Mouse (Mus musculus) lung, embryonic 14.5 days (tissue): ENCODE measurements around the gene Avp. TPM values are rescaled to one million over a fixed set of nuclear protein-coding genes. Genes with fewer than 3 reads are reported as not detected.
A peak's percentile ranks its signal among the peaks of the same experiment; 100 is the strongest.

Experiments
- ATAC-seq: fragments of 200-750 bp; cut with Nextera tagmentation; 2 replicates; pipeline ENCODE4 v1.8.0; 2017; ENCODE audit warnings: mild to moderate bottlenecking, moderate TSS enrichment, moderate library complexity; ENCODE audit not compliant: insufficient read depth
- DNase-seq: peaks from one replicate; pipeline ENCODE4 v3.0.0-alpha.2; 2015
- H3K27ac ChIP-seq: fragments of 300-500 bp; sonication (generic); 2 replicates; pipeline ENCODE4 v1.5.1; 2014; ENCODE audit warnings: low read depth, mild to moderate bottlenecking, moderate library complexity
- H3K27me3 ChIP-seq: fragments of 300-500 bp; sonication (generic); 2 replicates; pipeline ENCODE4 v1.6.1; 2014; ENCODE audit warnings: low read length, control low read depth; ENCODE audit not compliant: insufficient read depth
- H3K36me3 ChIP-seq: fragments of 300-500 bp; sonication (generic); 2 replicates; pipeline ENCODE4 v1.6.1; 2014; ENCODE audit warnings: control low read depth; ENCODE audit not compliant: insufficient read depth
- H3K4me1 ChIP-seq: fragments of 300-500 bp; sonication (generic); 2 replicates; pipeline ENCODE4 v1.6.1; 2014; ENCODE audit warnings: antibody characterized with exemption, control low read depth; ENCODE audit not compliant: insufficient read depth
- H3K4me2 ChIP-seq: fragments of 300-500 bp; sonication (generic); 2 replicates; pipeline ENCODE4 v1.6.1; 2014; ENCODE audit warnings: mild to moderate bottlenecking
- H3K4me3 ChIP-seq: fragments of 300-500 bp; sonication (generic); 2 replicates; pipeline ENCODE4 v1.5.1; 2014; ENCODE audit warnings: low read depth, low read length
- H3K9ac ChIP-seq: fragments of 300-500 bp; sonication (generic); 2 replicates; pipeline ENCODE4 v1.6.1; 2014
- H3K9me3 ChIP-seq: fragments of 300-500 bp; sonication (generic); 2 replicates; pipeline ENCODE4 v1.6.1; 2016; ENCODE audit warnings: low read depth, low read length, control low read depth
- CTCF ChIP-seq: IDR thresholded peaks from 2 replicates; pipeline ENCODE4 v1.5.1; 2016; ENCODE audit warnings: antibody characterized with exemption, low read depth
- WGBS: fragments of 180-500 bp; shearing (Covaris S2); extraction: QIAGEN DNeasy Blood & Tissue Kit; methylation state at CpG from one replicate; pipeline ENCODE4 v1.1.7; 2014; 5-methylcytosine and 5-hydroxymethylcytosine counted together
- polyA plus RNA-seq: library from polyadenylated mRNA; unstranded; fragments of >200 nt; fragmentation: Nextera tagmentation; extraction: Ambion mirVana; gene quantifications from 2 replicates; pipeline ENCODE4 v1.2.1, GENCODE M21; 2014

Gene Avp
- polyA plus RNA-seq, 1 experiment from 2014 or later = not detected

DNA sequence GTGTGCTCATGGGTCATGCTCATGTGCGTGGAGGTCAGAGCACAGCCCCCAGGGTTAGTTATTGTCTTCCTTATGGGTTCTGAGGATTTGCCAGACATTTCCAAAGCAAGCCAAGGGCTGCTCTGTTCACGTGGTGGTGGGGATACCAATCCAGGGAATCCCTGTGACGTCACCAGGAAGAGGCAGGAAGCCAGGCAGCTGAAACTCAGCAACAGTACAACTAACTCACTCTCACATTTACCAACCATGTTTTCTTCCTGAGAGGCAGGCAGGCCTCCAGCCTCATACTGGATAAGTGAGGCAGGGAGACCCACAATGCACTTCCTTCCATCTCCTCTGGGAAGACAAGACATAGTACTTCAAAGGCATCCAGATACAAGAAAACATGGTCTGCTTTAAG lies 16.0 kb upstream of the Avp start:
- no peak overlapping the region for H3K9ac ChIP-seq
- 83% methylated on average over 3 of the region's 3 CpGs for WGBS
- H3K4me1 ChIP-seq = no peaks in the 10 kb centered on the region
- DNase-seq (no peak), ATAC-seq (no peak)
- no peak overlapping the region for H3K4me3 ChIP-seq
- H3K36me3 ChIP-seq = peaks cover 54% of the 10 kb centered on the region
- H3K4me2 ChIP-seq = no peak overlapping the region
- H3K9me3 ChIP-seq = no peaks in the 10 kb centered on the region
- H3K27ac ChIP-seq = no peak overlapping the region
- no peak for TF ChIP-seq CTCF
- H3K27me3 ChIP-seq = no peaks in the 10 kb centered on the region

DNA sequence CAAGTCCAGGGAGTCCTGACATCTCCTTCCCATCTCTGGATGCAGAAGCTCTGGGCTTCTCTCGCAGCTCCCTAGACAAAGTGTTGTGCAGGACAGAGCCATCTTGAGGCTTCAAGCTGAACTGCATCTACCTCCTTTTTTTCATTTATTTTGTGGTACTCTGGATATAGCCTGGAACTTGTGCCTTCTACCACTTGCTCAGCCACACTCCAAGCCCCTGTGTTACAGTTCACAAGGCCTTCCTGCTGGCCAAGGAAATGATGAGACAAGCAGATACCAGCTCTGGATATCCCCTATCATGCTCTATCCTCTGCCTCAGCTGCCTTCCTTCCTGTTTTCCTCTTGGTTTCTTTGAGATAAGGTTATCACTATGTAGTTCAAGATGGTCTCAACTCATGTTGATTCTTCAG lies 15.3 kb upstream of the Avp start:
- Histone ChIP-seq H3K9me3 (no peaks in the 10 kb centered on the region), H3K27ac (no peak overlapping the region), H3K4me2 (no peak overlapping the region), H3K4me3 (no peak overlapping the region), H3K9ac (no peak overlapping the region), H3K27me3 (no peaks in the 10 kb centered on the region), H3K4me1 (no peaks in the 10 kb centered on the region), H3K36me3 (peaks cover 47% of the 10 kb centered on the region)
- DNase-seq (peak; percentile 73), ATAC-seq (peak; percentile 52; the same call in 1 of the 2 replicates)
- peak; percentile 63 for TF ChIP-seq CTCF
- 25% methylated on average over 1 of the region's 1 CpGs for WGBS

DNA sequence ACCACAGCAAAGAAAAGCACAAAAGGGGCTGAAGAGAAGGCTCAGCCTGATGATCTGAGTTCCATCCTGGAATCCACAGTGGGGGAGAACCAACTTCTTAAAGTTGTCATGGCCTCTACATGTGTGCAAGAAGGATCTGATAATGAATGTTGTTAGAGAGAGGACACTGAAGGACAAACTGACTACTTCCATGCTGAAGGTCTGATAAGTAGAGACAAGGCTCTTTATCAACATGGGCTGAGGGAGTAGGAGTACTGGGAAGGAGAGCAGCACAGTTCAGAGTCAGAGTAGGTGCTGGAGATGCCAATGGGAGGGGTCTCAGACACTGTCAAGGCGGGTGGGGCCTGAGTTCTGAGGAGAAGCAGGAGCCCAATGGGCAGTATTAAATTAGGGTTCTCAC lies 13.2 kb upstream of the Avp start:
- DNase-seq (no peak), ATAC-seq (no peak)
- Histone ChIP-seq H3K36me3 (peaks cover 54% of the 10 kb centered on the region), H3K9me3 (no peaks in the 10 kb centered on the region), H3K9ac (no peak overlapping the region), H3K27ac (no peak overlapping the region), H3K4me1 (no peaks in the 10 kb centered on the region), H3K27me3 (no peaks in the 10 kb centered on the region), H3K4me2 (no peak overlapping the region), H3K4me3 (no peak overlapping the region)
- TF ChIP-seq CTCF = no peak
- WGBS = 83% methylated on average over 1 of the region's 1 CpGs

DNA sequence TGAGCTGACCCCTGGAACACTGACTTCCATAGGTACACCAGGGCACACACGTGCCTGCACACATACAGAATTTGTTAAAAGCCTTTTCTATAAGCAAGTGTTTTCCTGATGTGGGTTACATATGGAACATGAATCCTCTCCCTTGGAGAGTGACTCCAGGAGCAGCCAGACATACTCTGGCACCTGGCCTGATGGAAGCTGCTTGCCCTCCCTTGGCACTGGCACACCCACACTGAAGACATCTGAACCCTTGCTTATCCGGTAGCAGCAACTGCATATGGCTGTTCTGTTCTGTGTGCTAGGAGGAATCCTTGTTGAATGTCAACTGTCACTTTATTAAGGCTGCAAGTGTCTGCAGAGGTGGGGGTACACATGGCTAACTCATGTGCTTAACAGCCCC lies 8.7 kb upstream of the Avp start:
- Histone ChIP-seq H3K36me3 (peaks cover 25% of the 10 kb centered on the region), H3K9ac (no peak overlapping the region), H3K4me2 (no peak overlapping the region), H3K4me1 (no peaks in the 10 kb centered on the region), H3K27ac (no peak overlapping the region), H3K27me3 (no peaks in the 10 kb centered on the region), H3K9me3 (no peaks in the 10 kb centered on the region), H3K4me3 (no peak overlapping the region)
- DNase-seq = no peak
- no peak for ATAC-seq
- TF ChIP-seq CTCF = no peak
- WGBS = 97% methylated on average over 2 of the region's 2 CpGs

DNA sequence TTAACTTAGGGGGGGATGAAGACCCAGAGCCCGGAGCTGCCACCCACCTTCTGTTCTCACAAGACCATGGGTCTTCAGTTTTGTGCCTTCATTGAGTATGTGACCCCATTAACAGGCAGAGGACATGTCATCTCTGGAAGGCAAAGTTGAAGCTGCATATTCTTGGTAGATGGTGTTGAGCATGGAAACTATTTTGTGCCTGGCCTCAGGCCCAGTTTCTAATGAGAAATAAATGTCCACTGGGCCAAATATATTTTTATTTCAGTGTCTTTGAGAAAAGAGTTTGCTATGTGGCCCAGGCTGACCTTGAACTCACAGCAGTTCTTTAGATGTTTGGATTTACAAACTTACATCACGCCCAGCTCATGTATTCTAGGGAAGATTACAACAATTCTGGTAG lies 7.4 kb upstream of the Avp start:
- Histone ChIP-seq H3K4me2 (no peak overlapping the region), H3K36me3 (peaks cover 15% of the 10 kb centered on the region), H3K4me3 (no peak overlapping the region), H3K9ac (no peak overlapping the region), H3K27me3 (no peaks in the 10 kb centered on the region), H3K4me1 (no peaks in the 10 kb centered on the region), H3K9me3 (no peaks in the 10 kb centered on the region), H3K27ac (no peak overlapping the region)
- peak; percentile 21 for DNase-seq
- 85% methylated on average over 2 of the region's 2 CpGs for WGBS
- no peak for ATAC-seq
- no peak for TF ChIP-seq CTCF

DNA sequence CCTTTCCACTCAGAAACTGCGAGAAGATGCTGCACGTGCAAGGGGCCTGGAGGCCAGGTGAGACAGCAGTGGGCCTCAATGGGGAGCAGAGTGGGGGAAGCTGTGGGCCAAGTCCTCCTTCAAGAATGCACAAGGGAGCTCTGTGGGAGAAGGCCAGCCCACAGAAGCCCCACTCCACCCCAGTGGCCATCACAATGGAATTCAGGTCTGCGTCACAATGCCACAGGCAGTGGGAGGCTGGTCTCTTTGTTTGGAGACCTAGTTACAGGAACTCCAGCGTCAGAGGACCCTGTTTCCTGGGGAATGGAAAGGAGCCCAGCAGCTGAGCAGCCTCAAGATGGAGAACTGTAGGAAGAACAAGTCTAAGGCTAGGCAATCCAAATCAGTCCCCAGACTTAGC lies 6.8 kb upstream of the Avp start:
- H3K4me2 ChIP-seq = no peak overlapping the region
- no peaks in the 10 kb centered on the region for H3K9me3 ChIP-seq
- TF ChIP-seq CTCF = no peak
- H3K27ac ChIP-seq = no peak overlapping the region
- ATAC-seq (no peak), DNase-seq (no peak)
- H3K4me3 ChIP-seq = no peak overlapping the region
- 65% methylated on average over 4 of the region's 4 CpGs for WGBS
- H3K9ac ChIP-seq = no peak overlapping the region
- H3K4me1 ChIP-seq = no peaks in the 10 kb centered on the region
- H3K36me3 ChIP-seq = peaks cover 15% of the 10 kb centered on the region
- H3K27me3 ChIP-seq = no peaks in the 10 kb centered on the region

DNA sequence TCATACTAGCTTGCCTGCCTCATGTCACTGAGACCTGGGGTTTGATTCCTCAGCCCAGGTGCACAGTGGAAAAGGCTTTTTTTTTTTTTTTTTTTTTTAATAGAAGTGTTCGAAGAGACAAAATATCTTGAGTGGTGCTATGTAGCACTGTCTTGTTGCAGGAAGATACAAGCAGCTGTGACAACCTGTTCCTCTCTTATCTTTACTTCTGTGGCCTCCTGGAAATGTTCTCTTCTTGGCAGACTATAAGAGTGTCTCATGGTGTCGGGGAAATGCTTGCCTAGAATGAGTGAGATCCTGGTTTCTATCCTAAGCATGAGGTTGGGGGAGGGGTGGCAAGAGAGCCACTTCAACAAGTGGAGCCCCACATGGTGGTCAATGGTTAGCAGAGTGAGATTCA lies 6.0 kb upstream of the Avp start:
- no peak overlapping the region for H3K9ac ChIP-seq
- ATAC-seq (no peak), DNase-seq (no peak)
- H3K36me3 ChIP-seq = peaks cover 15% of the 10 kb centered on the region
- no peak overlapping the region for H3K4me3 ChIP-seq
- no peaks in the 10 kb centered on the region for H3K27me3 ChIP-seq
- H3K27ac ChIP-seq = no peak overlapping the region
- WGBS = 63% methylated on average over 2 of the region's 2 CpGs
- H3K4me1 ChIP-seq = no peaks in the 10 kb centered on the region
- H3K9me3 ChIP-seq = no peaks in the 10 kb centered on the region
- no peak for TF ChIP-seq CTCF
- H3K4me2 ChIP-seq = no peak overlapping the region

DNA sequence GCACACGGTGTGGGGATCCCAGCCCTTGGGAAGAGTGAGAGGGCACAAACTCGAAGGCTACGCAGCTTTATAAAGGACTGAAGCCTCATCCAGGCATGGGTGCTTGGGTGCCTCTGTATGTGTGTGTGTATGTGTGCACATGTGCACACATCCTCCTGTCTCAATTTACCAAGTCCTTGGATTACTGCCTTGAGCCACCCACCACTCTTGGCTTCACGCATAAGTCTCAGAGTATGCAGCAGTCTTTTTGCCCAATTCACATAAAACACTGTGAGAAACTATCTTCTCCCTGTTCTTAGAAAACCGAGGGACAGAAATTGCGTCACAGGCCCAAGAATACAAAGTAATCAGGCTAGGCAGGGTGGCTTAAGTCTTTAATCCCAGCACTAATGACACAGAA lies 3.7 kb upstream of the Avp start:
- no peak for TF ChIP-seq CTCF

More for the DNA sequence above, 3.7 kb upstream of the Avp start:
- H3K4me3 ChIP-seq = no peak overlapping the region
- peaks cover 10% of the 10 kb centered on the region for H3K36me3 ChIP-seq
- no peak overlapping the region for H3K27ac ChIP-seq
- H3K9ac ChIP-seq = no peak overlapping the region
- no peaks in the 10 kb centered on the region for H3K9me3 ChIP-seq
- ATAC-seq (no peak), DNase-seq (no peak)
- no peak overlapping the region for H3K4me2 ChIP-seq
- 87% methylated on average over 6 of the region's 6 CpGs for WGBS
- H3K27me3 ChIP-seq = peaks cover 22% of the 10 kb centered on the region
- no peaks in the 10 kb centered on the region for H3K4me1 ChIP-seq
